Comparison of ENCODE assay signal across 9 mouse cellular contexts in the genomic region with DNA sequence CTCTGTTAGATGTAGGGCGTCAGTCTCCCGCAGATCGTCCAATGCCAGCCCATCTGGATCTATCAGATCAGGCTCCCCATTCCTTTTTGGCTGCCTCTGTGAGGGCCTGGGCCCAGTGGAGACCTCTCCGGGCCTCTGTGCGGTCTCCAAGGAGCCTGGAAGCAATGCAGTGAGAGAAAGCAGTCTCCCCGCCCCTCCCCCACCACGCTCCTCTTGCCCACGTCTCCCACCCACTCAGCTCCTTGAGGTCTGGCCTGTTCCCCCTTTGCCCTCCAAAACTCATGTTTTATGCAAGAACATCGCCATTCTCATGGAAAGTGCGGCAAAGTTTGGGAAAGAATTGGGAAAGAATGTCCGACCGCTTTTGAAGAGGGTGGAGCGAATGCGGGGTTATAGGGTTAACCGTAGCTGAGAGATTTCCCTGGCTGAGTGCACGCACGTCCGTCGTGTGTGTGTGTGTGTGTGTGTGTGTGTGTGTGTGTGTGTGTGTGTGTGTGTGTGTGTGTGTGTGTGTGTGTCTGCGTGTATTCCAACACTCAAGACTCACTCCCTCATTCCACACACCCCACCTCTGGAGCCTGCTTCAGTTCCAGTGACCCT. TPM values are rescaled to one million over a fixed set of nuclear protein-coding genes. Genes with fewer than 3 reads are reported as not detected.
DNase-seq lines count a peak whose midpoint lies in the region; ATAC-seq and TF ChIP-seq lines count a peak whose summit lies in the region.
"Had no signal": no experiment of that assay in that cellular context is flagged by ENCODE, and none has a peak within 500 bp of the region (broad histone marks: within the 10 kb centered on the region; RNA-seq: fewer than 3 reads in every experiment).

No protein-coding gene starts in this region.

- peak; percentile 59 for ATAC-seq in forebrain, embryonic 16.5 days
- ATAC-seq in midbrain, embryonic 11.5 days (ENCODE audit: low FRiP score): peak; percentile 92

- H3K9me3 ChIP-seq in forebrain, embryonic 16.5 days (ENCODE audit: control insufficient read depth, low read length): no peaks in the 10 kb centered on the region
- no peaks in the 10 kb centered on the region for H3K9me3 ChIP-seq in midbrain, embryonic 11.5 days (ENCODE audit: control insufficient read depth, low read length)

- intact Hi-C loops in gastrocnemius, adult 2 months (cut with DNase I): no loop called here

- H3K4me3 ChIP-seq in gastrocnemius, adult 2 months: no peak overlapping the region
- peak overlapping the region; percentile 22; the same call in 1 of the 2 replicates for H3K4me3 ChIP-seq in forebrain, embryonic 16.5 days (replicated peaks; ENCODE audit: low read length)
- no peak overlapping the region for H3K4me3 ChIP-seq in midbrain, embryonic 11.5 days (ENCODE audit: low read depth, low read length)
- H3K4me3 ChIP-seq: megakaryocyte, embryonic 14.5 days had no signal

- TF ChIP-seq CTCF in gastrocnemius, adult 2 months (IDR thresholded peaks at IDR 0.05): no peak

- peak overlapping the region; percentile 54 for H3K4me2 ChIP-seq in forebrain, embryonic 16.5 days (ENCODE audit: low read length)
- H3K4me2 ChIP-seq in midbrain, embryonic 11.5 days: peak overlapping the region; percentile 40

- H3K27ac ChIP-seq in gastrocnemius, adult 2 months: 0 out of 2 replicates have a peak overlapping the region, but pooled peaks have one; percentile 20
- peak overlapping the region; percentile 75 for H3K27ac ChIP-seq in forebrain, embryonic 16.5 days (ENCODE audit: low read length)
- H3K27ac ChIP-seq in midbrain, embryonic 11.5 days (ENCODE audit: low read depth, low read length): peak overlapping the region; percentile 96

- no peak for DNase-seq in gastrocnemius, adult 2 months
- no peak for DNase-seq in gastrocnemius, adult 8-10 months (ENCODE audit: low spot score in 2 of 2)
- DNase-seq in ES-CJ7 (ENCODE audit: low read depth, low spot score): peak; percentile 98
- DNase-seq in midbrain, embryonic 11.5 days (ENCODE audit: low spot score, missing footprints): peak; percentile 98
- no peak for DNase-seq in ovary, postnatal 36 days (ENCODE audit: low spot score)
- DNase-seq in urinary bladder, postnatal 14 days (ENCODE audit: low spot score): no peak
- DNase-seq in spleen, postnatal 36 days (ENCODE audit: low spot score in 2 of 2): no peak

- H3K27me3 ChIP-seq in forebrain, embryonic 16.5 days (replicated peaks; ENCODE audit: control insufficient read depth, insufficient read depth, low read length): no peaks in the 10 kb centered on the region
- H3K27me3 ChIP-seq in midbrain, embryonic 11.5 days (ENCODE audit: control insufficient read depth, insufficient read depth, low read length): no peaks in the 10 kb centered on the region

- under 1% methylated on average over 20 of the region's 20 CpGs for WGBS in forebrain, embryonic 16.5 days
- WGBS in midbrain, embryonic 11.5 days: under 1% methylated on average over 20 of the region's 20 CpGs

- peak overlapping the region; percentile 49 for H3K9ac ChIP-seq in forebrain, embryonic 16.5 days (replicated peaks; ENCODE audit: low read depth, low read length)
- peak overlapping the region; percentile 43 for H3K9ac ChIP-seq in midbrain, embryonic 11.5 days (ENCODE audit: low read length)

- H3K4me1 ChIP-seq in forebrain, embryonic 16.5 days (replicated peaks; ENCODE audit: control insufficient read depth, insufficient read depth, low read length): peaks cover 71% of the 10 kb centered on the region
- H3K4me1 ChIP-seq in midbrain, embryonic 11.5 days (ENCODE audit: control insufficient read depth, insufficient read depth, low read length): peaks cover 83% of the 10 kb centered on the region
- H3K4me1 ChIP-seq: megakaryocyte, embryonic 14.5 days had no signal

- H3K36me3 ChIP-seq in forebrain, embryonic 16.5 days (ENCODE audit: control insufficient read depth, insufficient read depth): no peaks in the 10 kb centered on the region
- no peaks in the 10 kb centered on the region for H3K36me3 ChIP-seq in midbrain, embryonic 11.5 days (ENCODE audit: control insufficient read depth, insufficient read depth, low read length)

RNA-seq across cellular contexts. Expression of a gene that starts 47.0 kb away (rescaled TPM):
- total RNA-seq in gastrocnemius, adult 2 months (2021): under 1 TPM; 0.22 to 0.26 TPM
- total RNA-seq in gastrocnemius, adult 8-10 months (2022): under 1 TPM in 3 of 4 experiments, not detected in 1; 0.05 to 0.13 (median 0.07) TPM
- 22.3 and 30.1 TPM in 2 replicates for polyA plus RNA-seq in forebrain, embryonic 16.5 days (2015; fragmentation: Nextera tagmentation; extraction: Ambion mirVana)
- polyA plus RNA-seq in midbrain, embryonic 11.5 days (2014; fragmentation: Nextera tagmentation; extraction: Ambion mirVana): 31.1 and 31.7 TPM in 2 replicates

Comparison
In these comparisons a context has a peak if more than half of its experiments do, and no peak if none do; other contexts are left out.
1. DNase-seq: peak in ES-CJ7 (single experiment) and midbrain, embryonic 11.5 days (single experiment); none in gastrocnemius, adult 2 months (single experiment), gastrocnemius, adult 8-10 months (0 of 2), ovary, postnatal 36 days (single experiment), urinary bladder, postnatal 14 days (single experiment) and spleen, postnatal 36 days (0 of 2).
2. H3K27ac ChIP-seq: peak in every context shown above with its lines; median percentile 96 in midbrain, embryonic 11.5 days; 75 in forebrain, embryonic 16.5 days; 20 in gastrocnemius, adult 2 months.